Mouse (Mus musculus): ENCODE results near the gene Rbm15b.

The Rbm15b gene

GRCm38 (mm10) chr9:106884306-106884705 is 2.9 kb downstream of the Rbm15b start:
- DNase-seq = peak; percentile 22

- DNase-seq = no peak
Observed at GRCm38 (mm10) chr9:106883085-106883484, 4.1 kb downstream of the Rbm15b start.

GRCm38 (mm10) chr9:106882176-106882575 is 5.1 kb downstream of the Rbm15b start:
- no peak for DNase-seq

- no peak for DNase-seq
Observed at GRCm38 (mm10) chr9:106881071-106881755, 6.0 kb downstream of the Rbm15b start.

GRCm38 (mm10) chr9:106879471-106879870 is 7.8 kb downstream of the Rbm15b start:
- no peak for DNase-seq

GRCm38 (mm10) chr9:106876666-106877065 is 10.6 kb downstream of the Rbm15b start:
- DNase-seq = no peak

GRCm38 (mm10) chr9:106874216-106874615 is 13.0 kb downstream of the Rbm15b start:
- DNase-seq = no peak

GRCm38 (mm10) chr9:106858036-106858435 is 29.2 kb downstream of the Rbm15b start:
- DNase-seq = no peak

GRCm38 (mm10) chr9:106856664-106857063 is 30.6 kb downstream of the Rbm15b start:
- DNase-seq = no peak

- DNase-seq = no peak
Observed at GRCm38 (mm10) chr9:106842800-106843199, 44.4 kb downstream of the Rbm15b start.

GRCm38 (mm10) chr9:106840569-106840968 is 46.7 kb downstream of the Rbm15b start:
- no peak for DNase-seq

Measured in kidney, postnatal 10 days (tissue).